Mouse (Mus musculus) embryonic fibroblast, embryonic 13.5 days (primary cell): ENCODE data around the gene Nmnat3. TPM values are rescaled to one million over a fixed set of nuclear protein-coding genes. Genes with fewer than 3 reads are reported as not detected.

ENCODE experiments used
- H3K27ac ChIP-seq: 2 replicates; pipeline ENCODE4 v1.5.1; 2012; ENCODE audit warnings: low read length, control low read depth, inconsistent platforms; ENCODE audit not compliant: insufficient read depth
- H3K4me1 ChIP-seq: 2 replicates; pipeline ENCODE4 v1.6.1; 2011; ENCODE audit warnings: low read length; ENCODE audit not compliant: control insufficient read depth, insufficient read depth
- H3K4me3 ChIP-seq: 2 replicates; pipeline ENCODE4 v1.5.1; 2011; ENCODE audit warnings: mild to moderate bottlenecking, control low read depth, low read length; ENCODE audit not compliant: insufficient read depth
- CTCF ChIP-seq: IDR thresholded peaks from 2 replicates; pipeline ENCODE4 v1.5.1; 2011; ENCODE audit warnings: mild to moderate bottlenecking, control low read depth, low read length, moderate library complexity, borderline replicate concordance; ENCODE audit not compliant: insufficient read depth
- POLR2A ChIP-seq: IDR thresholded peaks from 2 replicates; pipeline ENCODE4 v1.6.1; 2011; ENCODE audit warnings: low read depth, mild to moderate bottlenecking, control low read depth, low read length, moderate library complexity
- polyA plus RNA-seq: library from polyadenylated mRNA; stranded (reverse); fragments of >200 nt; gene quantifications from 2 replicates; pipeline ENCODE4 v1.2.4, GENCODE M21; 2011; ENCODE audit warnings: low read depth; ENCODE audit not compliant: missing spikeins, insufficient read length

Nmnat3 gene
- polyA plus RNA-seq, 1 experiment: 5.1 TPM

- no peak for TF ChIP-seq POLR2A
- TF ChIP-seq CTCF: no peak
- H3K27ac ChIP-seq: peak overlapping the region; percentile 29; the same call in 1 of the 2 replicates
- no peak overlapping the region for H3K4me3 ChIP-seq
- no peaks in the 10 kb centered on the region for H3K4me1 ChIP-seq
Measured at GRCm38 (mm10) chr9:98427906-98428517, 140.8 kb downstream of the Nmnat3 start.

GRCm38 (mm10) chr9:98428783-98429182, 141.5 kb downstream of the Nmnat3 start:
- Histone ChIP-seq H3K4me1 (peaks cover 3% of the 10 kb centered on the region), H3K4me3 (no peak overlapping the region), H3K27ac (peak overlapping the region; percentile 22; the same call in 1 of the 2 replicates)
- no peak for TF ChIP-seq POLR2A
- TF ChIP-seq CTCF: no peak

- H3K4me3 ChIP-seq: no peak overlapping the region
- peaks cover 8% of the 10 kb centered on the region for H3K4me1 ChIP-seq
- TF ChIP-seq CTCF (no peak), POLR2A (no peak)
- H3K27ac ChIP-seq: no peak overlapping the region
Measured at GRCm38 (mm10) chr9:98429806-98430205, 142.6 kb downstream of the Nmnat3 start.

DNA sequence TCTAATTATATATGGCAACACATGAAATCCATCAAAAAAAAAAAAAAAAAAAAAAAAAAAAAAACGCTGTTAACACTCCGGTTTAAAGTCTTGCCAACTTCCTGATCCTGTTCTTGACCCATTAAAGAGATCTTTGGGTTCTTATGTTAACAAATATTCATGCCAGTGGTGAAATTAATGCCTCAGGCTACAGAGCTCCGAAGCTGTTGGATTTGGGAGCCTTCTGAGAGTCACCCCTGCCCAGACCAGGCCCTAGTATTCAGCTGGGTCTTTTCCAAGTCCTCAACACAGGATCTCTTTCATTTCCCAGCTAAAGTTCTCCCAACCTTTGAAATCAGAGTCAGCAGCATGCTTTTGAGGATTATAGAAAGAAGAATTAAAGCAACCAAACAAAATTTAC, 143.3 kb downstream of the Nmnat3 start:
- no peak for TF ChIP-seq CTCF
- H3K4me1 ChIP-seq: peaks cover 8% of the 10 kb centered on the region
- no peak overlapping the region for H3K4me3 ChIP-seq
- no peak overlapping the region for H3K27ac ChIP-seq

GRCm38 (mm10) chr9:98433021-98433420, 145.8 kb downstream of the Nmnat3 start:
- H3K27ac ChIP-seq: peak overlapping the region; percentile 44; the same call in 1 of the 2 replicates

DNA sequence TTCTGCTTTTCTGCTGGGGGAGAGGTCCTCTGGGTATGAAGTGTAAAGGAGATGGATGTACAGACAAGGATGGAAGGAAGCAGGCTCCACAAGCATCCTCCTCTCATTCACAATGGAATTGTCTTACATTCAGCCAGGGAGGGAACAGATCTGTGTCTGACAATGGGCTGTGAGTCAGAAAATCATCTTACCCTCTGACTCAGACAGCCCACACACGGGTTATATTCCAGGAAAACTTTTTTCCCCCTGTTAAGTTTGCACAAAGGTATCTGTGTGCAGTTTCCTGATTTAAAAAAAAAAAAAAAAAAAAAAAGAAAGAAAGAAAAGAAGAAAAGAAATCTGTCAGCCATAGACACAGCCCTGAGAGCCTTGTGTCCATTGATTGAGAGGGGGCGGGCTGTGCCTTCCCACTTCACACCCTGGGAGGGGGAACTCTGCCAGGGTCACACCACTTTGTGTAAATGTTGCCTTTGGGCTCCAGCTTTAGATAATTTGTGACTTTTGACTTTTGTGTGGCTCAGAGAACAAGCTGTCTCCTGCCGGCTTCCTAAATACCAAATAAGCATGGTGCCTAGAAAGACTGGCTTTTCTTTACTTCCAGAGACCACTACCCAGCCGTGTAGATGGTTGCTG, 146.8 kb downstream of the Nmnat3 start:
- no peak overlapping the region for H3K4me3 ChIP-seq
- peaks cover 8% of the 10 kb centered on the region for H3K4me1 ChIP-seq
- TF ChIP-seq POLR2A (no peak), CTCF (no peak)
- peak overlapping the region; percentile 48 for H3K27ac ChIP-seq

More at GRCm38 (mm10) chr9:98433021-98433420, 145.8 kb downstream of the Nmnat3 start:
- TF ChIP-seq POLR2A (no peak), CTCF (no peak)
- Histone ChIP-seq H3K4me1 (peaks cover 8% of the 10 kb centered on the region), H3K4me3 (no peak overlapping the region)

DNA sequence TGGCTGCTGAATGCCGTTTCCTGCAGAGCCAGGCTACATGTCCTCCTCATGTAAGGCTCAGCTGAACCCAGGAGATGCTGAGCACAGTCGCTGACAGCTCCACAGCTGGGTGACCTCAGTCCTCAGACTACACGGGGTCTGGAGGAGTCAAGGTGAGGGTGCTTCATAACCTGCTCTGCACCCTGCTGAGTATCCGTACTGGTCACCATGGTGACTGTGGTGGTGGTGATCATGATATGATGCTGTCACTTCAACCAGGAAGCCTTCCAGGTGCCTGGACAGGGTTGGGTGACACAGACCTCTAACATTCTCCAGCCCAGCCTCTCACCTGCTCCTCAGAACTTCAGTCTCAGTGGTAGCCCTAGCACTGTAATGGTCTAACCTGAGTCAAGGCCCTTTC, 150.6 kb downstream of the Nmnat3 start:
- H3K4me3 ChIP-seq: no peak overlapping the region
- H3K27ac ChIP-seq: no peak overlapping the region
- peaks cover 8% of the 10 kb centered on the region for H3K4me1 ChIP-seq
- TF ChIP-seq CTCF: no peak
- no peak for TF ChIP-seq POLR2A

GRCm38 (mm10) chr9:98439091-98439490, 151.9 kb downstream of the Nmnat3 start:
- TF ChIP-seq CTCF: no peak
- TF ChIP-seq POLR2A: no peak
- Histone ChIP-seq H3K4me3 (no peak overlapping the region), H3K4me1 (peaks cover 5% of the 10 kb centered on the region), H3K27ac (no peak overlapping the region)

DNA sequence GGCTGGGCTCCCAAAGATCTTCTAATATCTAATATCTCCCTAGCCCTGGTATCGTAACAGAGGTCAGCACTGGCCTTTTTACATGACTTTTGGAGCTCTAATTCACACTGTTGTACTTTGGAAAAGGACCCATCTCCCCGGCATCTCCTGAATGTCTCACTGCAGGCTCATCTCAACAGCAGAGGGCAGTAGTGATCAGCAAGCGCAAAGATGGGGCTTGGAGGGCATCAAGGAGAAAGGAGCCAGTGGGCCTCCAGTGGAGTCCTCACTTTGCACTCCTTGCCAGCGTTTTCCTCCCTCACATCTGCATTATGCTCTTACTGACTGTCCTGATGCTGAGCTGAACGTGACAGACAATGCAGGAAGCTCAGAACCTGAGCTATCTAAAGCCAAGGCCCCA, 155.4 kb downstream of the Nmnat3 start:
- Histone ChIP-seq H3K4me3 (no peak overlapping the region), H3K27ac (no peak overlapping the region)
- TF ChIP-seq POLR2A (no peak), CTCF (peak; percentile 47; the same call in 1 of the 2 replicates)

More for the DNA sequence above, 155.4 kb downstream of the Nmnat3 start:
- no peaks in the 10 kb centered on the region for H3K4me1 ChIP-seq
